In genomic region chrX:20819204-20819628, GRCm38 (mm10) we compare ENCODE assay signal across 8 mouse cellular contexts. TPM values are rescaled to one million over a fixed set of nuclear protein-coding genes. Genes with fewer than 3 reads are reported as not detected.
DNase-seq lines count a peak whose midpoint lies in the region; ATAC-seq lines count a peak whose summit lies in the region.

No protein-coding gene starts in this region.

- 24% methylated on average over 19 of the region's 19 CpGs for WGBS in heart, embryonic 14.5 days
- 13% methylated on average over 19 of the region's 19 CpGs for WGBS in liver, embryonic 15.5 days (ENCODE audit: insufficient replicate concordance)
- 25% methylated on average over 18 of the region's 19 CpGs for WGBS in neural tube, embryonic 11.5 days
- 21% methylated on average over 19 of the region's 19 CpGs for WGBS in stomach, embryonic 16.5 days

- H3K27ac ChIP-seq in heart, embryonic 14.5 days (replicated peaks in 1 of 2; ENCODE audit: control insufficient read depth in 1 of 2, insufficient read depth in 1 of 2, low read depth in 2 of 2, low read length in 2 of 2) = peak overlapping the region; percentile 4 to 29; a peak in 2 of 4 replicates
- no peak overlapping the region for H3K27ac ChIP-seq in liver, embryonic 15.5 days (replicated peaks)
- peak overlapping the region; percentile 39; the same call in 1 of the 2 replicates for H3K27ac ChIP-seq in neural tube, embryonic 11.5 days (ENCODE audit: low read depth, low read length)
- H3K27ac ChIP-seq in stomach, embryonic 16.5 days (ENCODE audit: low read length) = peak overlapping the region; percentile 19

- peak; percentile 70 to 80 for DNase-seq in CD8-positive naive resting alpha-beta T cell, adult 2 months (ENCODE audit: low read depth in 2 of 2, low spot score in 2 of 2)
- DNase-seq in c-Kit-negative CD71-positive TER-119-positive erythroid progenitor cells, embryonic 14.5 days (ENCODE audit: low read depth, low spot score) = peak; percentile 42
- peak; percentile 41 for DNase-seq in fibroblast of lung, adult 2 months (ENCODE audit: low read depth)
- DNase-seq in kidney, postnatal 14 days = peak; percentile 86
- DNase-seq in neural tube, embryonic 11.5 days (ENCODE audit: low spot score) = peak; percentile 81

- H3K9ac ChIP-seq in heart, embryonic 14.5 days (ENCODE audit: low read length) = peak overlapping the region; percentile 67
- no peak overlapping the region for H3K9ac ChIP-seq in liver, embryonic 15.5 days
- no peak overlapping the region for H3K9ac ChIP-seq in neural tube, embryonic 11.5 days (ENCODE audit: low read length)
- peak overlapping the region; percentile 62 for H3K9ac ChIP-seq in stomach, embryonic 16.5 days (ENCODE audit: low read length)

- H3K4me1 ChIP-seq in heart, embryonic 14.5 days (ENCODE audit: control insufficient read depth in 2 of 2, insufficient read depth in 2 of 2, low read length in 2 of 2) = no peaks in the 10 kb centered on the region; a peak in 1 of 4 replicates
- 0 out of 2 replicates have a peak, but pooled peaks cover 5% of the 10 kb centered on the region for H3K4me1 ChIP-seq in liver, embryonic 15.5 days (replicated peaks)
- no peaks in the 10 kb centered on the region for H3K4me1 ChIP-seq in neural tube, embryonic 11.5 days (ENCODE audit: control insufficient read depth, insufficient read depth, low read length)
- H3K4me1 ChIP-seq in stomach, embryonic 16.5 days (ENCODE audit: control insufficient read depth, insufficient read depth, low read length) = peaks cover 4% of the 10 kb centered on the region; the same call in 1 of the 2 replicates

- H3K4me2 ChIP-seq in heart, embryonic 14.5 days (ENCODE audit: low read length) = peak overlapping the region; percentile 73
- H3K4me2 ChIP-seq in liver, embryonic 15.5 days = peak overlapping the region; percentile 64
- peak overlapping the region; percentile 35 for H3K4me2 ChIP-seq in neural tube, embryonic 11.5 days (ENCODE audit: low read depth)
- H3K4me2 ChIP-seq in stomach, embryonic 16.5 days (ENCODE audit: low read depth, low read length) = peak overlapping the region; percentile 57

- H3K9me3 ChIP-seq in heart, embryonic 14.5 days (ENCODE audit: control insufficient read depth, low read length) = no peaks in the 10 kb centered on the region
- H3K9me3 ChIP-seq in liver, embryonic 15.5 days (replicated peaks) = no peaks in the 10 kb centered on the region
- H3K9me3 ChIP-seq in neural tube, embryonic 11.5 days (ENCODE audit: control insufficient read depth, low read length) = no peaks in the 10 kb centered on the region
- H3K9me3 ChIP-seq in stomach, embryonic 16.5 days (replicated peaks; ENCODE audit: control insufficient read depth, low read length) = no peaks in the 10 kb centered on the region

- peak overlapping the region; percentile 42 to 43 for H3K4me3 ChIP-seq in heart, embryonic 14.5 days (ENCODE audit: control insufficient read depth in 1 of 2, insufficient read depth in 1 of 2, low read depth in 1 of 2, low read length in 2 of 2)
- H3K4me3 ChIP-seq in liver, embryonic 15.5 days (replicated peaks) = peak overlapping the region; percentile 39
- peak overlapping the region; percentile 8; the same call in 1 of the 2 replicates for H3K4me3 ChIP-seq in neural tube, embryonic 11.5 days (ENCODE audit: low read depth, low read length)
- H3K4me3 ChIP-seq in stomach, embryonic 16.5 days (replicated peaks; ENCODE audit: low read length) = peak overlapping the region; percentile 39

- peak; percentile 85 for ATAC-seq in heart, embryonic 14.5 days (ENCODE audit: insufficient number of reproducible peaks, insufficient read depth, low FRiP score, low read depth)
- ATAC-seq in liver, embryonic 15.5 days (ENCODE audit: insufficient read depth) = peak; percentile 70
- peak; percentile 90 for ATAC-seq in neural tube, embryonic 11.5 days (ENCODE audit: insufficient read depth, low FRiP score, low TSS enrichment)
- ATAC-seq in stomach, embryonic 16.5 days (ENCODE audit: insufficient read depth, low FRiP score) = peak; percentile 92

- H3K27me3 ChIP-seq in heart, embryonic 14.5 days (ENCODE audit: control insufficient read depth, insufficient read depth, low read length) = no peaks in the 10 kb centered on the region
- H3K27me3 ChIP-seq in liver, embryonic 15.5 days = no peaks in the 10 kb centered on the region
- H3K27me3 ChIP-seq in neural tube, embryonic 11.5 days (ENCODE audit: control insufficient read depth, insufficient read depth, low read length) = no peaks in the 10 kb centered on the region
- no peaks in the 10 kb centered on the region for H3K27me3 ChIP-seq in stomach, embryonic 16.5 days (ENCODE audit: control insufficient read depth, insufficient read depth, low read length)

- no peaks in the 10 kb centered on the region for H3K36me3 ChIP-seq in heart, embryonic 14.5 days (ENCODE audit: control insufficient read depth, insufficient read depth, low read length)
- H3K36me3 ChIP-seq in liver, embryonic 15.5 days (replicated peaks) = no peaks in the 10 kb centered on the region
- H3K36me3 ChIP-seq in neural tube, embryonic 11.5 days (ENCODE audit: control insufficient read depth, insufficient read depth, low read length) = no peaks in the 10 kb centered on the region
- H3K36me3 ChIP-seq in stomach, embryonic 16.5 days (ENCODE audit: control insufficient read depth, insufficient read depth, low read length) = no peaks in the 10 kb centered on the region

RNA-seq across cellular contexts. Expression of gene Araf, which starts 21.6 kb away (rescaled TPM):
- 95.2 and 95.7 TPM in 2 replicates for polyA plus RNA-seq in heart, embryonic 14.5 days (2014; fragmentation: Nextera tagmentation; extraction: Ambion mirVana)
- 39.8 and 45.3 TPM in 2 replicates for polyA plus RNA-seq in liver, embryonic 15.5 days (2015; fragmentation: Nextera tagmentation; extraction: Ambion mirVana)
- polyA plus RNA-seq in neural tube, embryonic 11.5 days (2014; fragmentation: Nextera tagmentation; extraction: Ambion mirVana) = 111 and 126 TPM in 2 replicates
- polyA plus RNA-seq in stomach, embryonic 16.5 days (2015; fragmentation: Nextera tagmentation; extraction: Ambion mirVana) = 121 TPM in 2 replicates

RNA-seq across cellular contexts. Expression of gene Timp1, which starts 50.8 kb away (rescaled TPM):
- 32.3 and 33.8 TPM in 2 replicates for polyA plus RNA-seq in heart, embryonic 14.5 days (2014; fragmentation: Nextera tagmentation; extraction: Ambion mirVana)
- polyA plus RNA-seq in liver, embryonic 15.5 days (2015; fragmentation: Nextera tagmentation; extraction: Ambion mirVana) = 2.0 and 2.2 TPM in 2 replicates
- 10.6 and 13.5 TPM in 2 replicates for polyA plus RNA-seq in neural tube, embryonic 11.5 days (2014; fragmentation: Nextera tagmentation; extraction: Ambion mirVana)
- polyA plus RNA-seq in stomach, embryonic 16.5 days (2015; fragmentation: Nextera tagmentation; extraction: Ambion mirVana) = 18.8 and 19.3 TPM in 2 replicates

Comparison
In these comparisons a context has a peak if more than half of its experiments do, and no peak if none do; other contexts are left out.
1. H3K9ac ChIP-seq: peak in heart, embryonic 14.5 days (single experiment) and stomach, embryonic 16.5 days (single experiment); none in liver, embryonic 15.5 days (single experiment) and neural tube, embryonic 11.5 days (single experiment).
2. Peak in every context shown above with its lines, with median percentiles within 50 percentile points of each other: DNase-seq, ATAC-seq, H3K4me2 ChIP-seq and H3K4me3 ChIP-seq.